Mouse (Mus musculus) kidney, postnatal 25 days (tissue): ENCODE measurements around the gene Gm6482.
A peak's percentile ranks its signal among the peaks of the same experiment; 100 is the strongest.
"Not testable (repeated sequence)": the region's sequence is repeated elsewhere in the genome, so short reads cannot be mapped to it uniquely, and the experiment has no call there.

ENCODE experiments used
- DNase-seq, 2 experiments: peaks; one replicate each; pipeline ENCODE4 v3.0.0; 2021; ENCODE audit warnings: mixed read lengths in 2 of 2

Gene Gm6482

GRCm38 (mm10) chr14:41408181-41408580 lies at the start of gene Gm6482:
Gm6482 (minus strand) TSS chr14:41408281.
- not testable (repeated sequence) for DNase-seq

GRCm38 (mm10) chr14:41453418-41453817 lies 45.3 kb upstream of the Gm6482 start, which contains the start of gene Gm7954:
Gm7954 (minus strand) TSS chr14:41453518.
- DNase-seq = not testable (repeated sequence)

GRCm38 (mm10) chr14:41425393-41426075 lies 17.5 kb upstream of the Gm6482 start:
- peak; percentile 38 to 43 for DNase-seq

GRCm38 (mm10) chr14:41424694-41425093 lies 16.6 kb upstream of the Gm6482 start:
- peak in 1 of 2 experiments; percentile 26 for DNase-seq

- not testable (repeated sequence) for DNase-seq
Measured at GRCm38 (mm10) chr14:41386279-41386678, 21.8 kb downstream of the Gm6482 start, which contains the start of gene Gm7945. Gm7945 (minus strand) TSS chr14:41386379.
